Comparison of ENCODE assay signal across 8 mouse cellular contexts in genomic region chrX:47892431-47893024, GRCm38 (mm10). TPM values are rescaled to one million over a fixed set of nuclear protein-coding genes. Genes with fewer than 3 reads are reported as not detected.
DNase-seq lines count a peak whose midpoint lies in the region; ATAC-seq lines count a peak whose summit lies in the region.

Gene Smarca1, minus strand, starts transcription at chrX:47892974.

- no peaks in the 10 kb centered on the region for H3K36me3 ChIP-seq in hindbrain, embryonic 11.5 days (ENCODE audit: control insufficient read depth, insufficient read depth, low read length)
- H3K36me3 ChIP-seq in liver, embryonic 12.5 days, result no peaks in the 10 kb centered on the region

- peak; percentile 65 for ATAC-seq in hindbrain, embryonic 11.5 days (ENCODE audit: low FRiP score)
- ATAC-seq in liver, embryonic 12.5 days, result no peak

- 18% methylated on average over 11 of the region's 17 CpGs for WGBS in hindbrain, embryonic 11.5 days
- WGBS in liver, embryonic 12.5 days (ENCODE audit: insufficient replicate concordance), result 10% methylated on average over 13 of the region's 17 CpGs

- no peaks in the 10 kb centered on the region for H3K9me3 ChIP-seq in hindbrain, embryonic 11.5 days (ENCODE audit: control insufficient read depth, low read length)
- H3K9me3 ChIP-seq in liver, embryonic 12.5 days (replicated peaks), result no peaks in the 10 kb centered on the region

- DNase-seq in embryo, embryonic 11 days, result peak; percentile 25
- DNase-seq in embryo, embryonic 10 days (ENCODE audit: low spot score), result no peak
- peak; percentile 11 for DNase-seq in right cerebral cortex, postnatal 14 days
- DNase-seq in right cerebral cortex, adult 2 months (ENCODE audit: low spot score in 2 of 2), result no peak
- DNase-seq in hindbrain, embryonic 11.5 days (ENCODE audit: low spot score), result peak; percentile 37
- DNase-seq in yolk sac, embryonic 10.5 days (ENCODE audit: low spot score), result peak; percentile 38
- no peak for DNase-seq in c-Kit-positive CD71-positive TER-119-positive erythroid progenitor cells, embryonic 14.5 days (ENCODE audit: low spot score)

- H3K9ac ChIP-seq in hindbrain, embryonic 11.5 days (ENCODE audit: low read depth, low read length), result peak within 1 kb of the TSS; percentile 59
- H3K9ac ChIP-seq in liver, embryonic 12.5 days, result 0 out of 2 replicates have a peak within 1 kb of the TSS, but pooled peaks have one; percentile 22

- H3K4me2 ChIP-seq in hindbrain, embryonic 11.5 days (replicated peaks; ENCODE audit: low read depth, low read length), result peak within 1 kb of the TSS; percentile 50
- H3K4me2 ChIP-seq in liver, embryonic 12.5 days, result peak within 1 kb of the TSS; percentile 56

- H3K27me3 ChIP-seq in hindbrain, embryonic 11.5 days (ENCODE audit: control insufficient read depth, insufficient read depth, low read length), result no peaks in the 10 kb centered on the region
- H3K27me3 ChIP-seq in liver, embryonic 12.5 days (replicated peaks), result peaks cover 25% of the 10 kb centered on the region

- H3K27ac ChIP-seq in hindbrain, embryonic 11.5 days (ENCODE audit: low read depth, low read length), result peak within 1 kb of the TSS; percentile 42; the same call in 1 of the 2 replicates
- H3K27ac ChIP-seq in liver, embryonic 12.5 days, result 0 out of 2 replicates have a peak within 1 kb of the TSS, but pooled peaks have one; percentile 20

- no peaks in the 10 kb centered on the region for H3K4me1 ChIP-seq in hindbrain, embryonic 11.5 days (replicated peaks; ENCODE audit: control insufficient read depth, insufficient read depth, low read length)
- no peaks in the 10 kb centered on the region for H3K4me1 ChIP-seq in liver, embryonic 12.5 days

- peak within 1 kb of the TSS; percentile 64 for H3K4me3 ChIP-seq in hindbrain, embryonic 11.5 days (ENCODE audit: low read depth, low read length)
- peak within 1 kb of the TSS; percentile 48 for H3K4me3 ChIP-seq in liver, embryonic 12.5 days

RNA-seq across cellular contexts. Expression of gene Smarca1, which starts in this region (rescaled TPM):
- polyA plus RNA-seq in hindbrain, embryonic 11.5 days (2014; fragmentation: Nextera tagmentation; extraction: Ambion mirVana), result 27.0 and 30.9 TPM in 2 replicates
- 9.9 and 10.4 TPM in 2 replicates for polyA plus RNA-seq in liver, embryonic 12.5 days (2016; fragmentation: Nextera tagmentation; extraction: Ambion mirVana)

Comparison
In these comparisons a context has a peak if more than half of its experiments do, and no peak if none do; other contexts are left out.
1. DNase-seq: peak in embryo, embryonic 11 days (single experiment), right cerebral cortex, postnatal 14 days (single experiment), hindbrain, embryonic 11.5 days (single experiment) and yolk sac, embryonic 10.5 days (single experiment); none in embryo, embryonic 10 days (single experiment), right cerebral cortex, adult 2 months (0 of 2) and c-Kit-positive CD71-positive TER-119-positive erythroid progenitor cells, embryonic 14.5 days (single experiment).